Mouse (Mus musculus) left cerebral cortex, postnatal 36 days (tissue): Measurements from ENCODE around the gene Ttll5. TPM values are rescaled to one million over a fixed set of nuclear protein-coding genes. Genes with fewer than 3 reads are reported as not detected.

Experiments used
- DNase-seq, 2 experiments: peaks; one replicate each; pipeline ENCODE4 v3.0.0; 2021 to 2022; ENCODE audit warnings: low spot score in 2 of 2, mixed read lengths in 1 of 2
- intact Hi-C: fragments of 180-260 bp; cut with DNase I; formaldehyde crosslinking; loops from one replicate; pipeline ENCODE4 v1.15.1; 2025
- total RNA-seq, 2 experiments: library from RNA; stranded (reverse); gene quantifications; 2 replicates each; pipeline ENCODE4 v1.2.3; 2021

The Ttll5 gene
- total RNA-seq, 2 experiments from 2014 or later, result 39.5 to 49.1 TPM

DNA sequence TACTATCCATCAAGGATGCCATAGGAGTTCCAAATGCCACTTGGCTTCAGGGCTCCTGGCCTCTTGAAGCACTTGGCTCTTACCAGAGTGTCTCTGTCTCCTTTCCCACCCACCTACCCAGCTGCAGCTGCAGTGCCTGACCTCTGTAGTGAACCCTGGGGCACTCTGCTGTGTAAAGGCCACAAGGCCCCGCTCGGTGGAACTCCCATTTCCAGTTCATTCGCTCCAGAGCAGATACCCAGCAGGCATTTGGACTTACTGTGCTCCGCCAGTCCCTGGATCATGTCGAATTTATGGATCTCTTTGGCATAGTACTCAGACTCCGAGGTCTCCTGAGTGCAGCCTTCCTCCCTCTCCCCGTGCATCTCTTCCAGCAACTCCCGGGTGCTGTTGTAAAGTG is 252.9 kb downstream of the Ttll5 start:
- DNase-seq, result peak in 1 of 2 experiments; percentile 23
- intact Hi-C loops, result no loop called here

- DNase-seq, result no peak
- intact Hi-C loops, result loop anchor here (1.0 to 2.0 kb wide), 3 partner anchors 51 to 213 kb away; no protein-coding TSS in a partner anchor
These were observed 253.3 kb downstream of the Ttll5 start for GRCm38 (mm10) chr12:86077736-86078135.

GRCm38 (mm10) chr12:86078176-86078552 is 253.7 kb downstream of the Ttll5 start:
- intact Hi-C loops, result loop anchor here (1.0 to 2.0 kb wide), 3 partner anchors 52 to 213 kb away; no protein-coding TSS in a partner anchor
- DNase-seq, result no peak

DNA sequence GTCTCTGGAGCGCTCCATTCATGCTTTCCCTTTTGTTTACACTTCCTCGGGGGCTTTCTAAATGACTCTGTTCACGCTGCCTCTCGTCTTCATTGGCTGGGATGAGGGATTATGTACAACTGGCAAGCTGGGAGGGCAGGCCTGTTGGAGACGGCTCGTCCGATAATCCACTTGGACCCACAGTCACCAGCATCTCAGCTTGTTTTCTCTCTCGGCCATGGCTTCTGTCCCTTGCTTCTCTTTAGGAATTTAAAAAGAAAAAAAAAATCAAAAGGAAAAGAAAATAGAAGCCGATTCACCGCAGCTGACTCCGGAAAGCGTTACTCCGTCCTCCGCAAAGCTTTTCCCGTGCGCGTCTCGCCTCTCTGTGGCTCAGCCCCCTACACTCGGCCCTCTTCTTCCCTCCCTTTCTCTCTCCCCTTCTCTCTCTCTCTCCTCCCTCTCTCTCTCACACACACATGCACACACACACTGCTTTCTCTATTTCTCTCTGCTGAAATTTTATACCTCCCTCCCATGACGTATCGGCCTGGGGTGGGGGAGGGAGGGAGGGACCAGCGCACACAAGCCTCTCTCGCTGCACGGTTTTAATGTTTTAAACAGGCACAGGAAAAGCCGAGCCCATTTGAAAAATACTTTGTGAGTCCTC is 254.2 kb downstream of the Ttll5 start, which contains the start of gene Tgfb3:
Gene Tgfb3 (minus strand): TSS at position 489 of the 649 bp plus-strand sequence.
- DNase-seq, result peak; percentile 39 to 43
- intact Hi-C loops, result loop anchor here (1.0 to 2.0 kb wide), 3 partner anchors 52 to 214 kb away; no protein-coding TSS in a partner anchor

GRCm38 (mm10) chr12:86079202-86079667 is 254.8 kb downstream of the Ttll5 start:
- intact Hi-C loops, result loop anchor here (2.0 kb wide), 2 partner anchors 124 to 214 kb away; no protein-coding TSS in a partner anchor
- peak; percentile 91 for DNase-seq

DNA sequence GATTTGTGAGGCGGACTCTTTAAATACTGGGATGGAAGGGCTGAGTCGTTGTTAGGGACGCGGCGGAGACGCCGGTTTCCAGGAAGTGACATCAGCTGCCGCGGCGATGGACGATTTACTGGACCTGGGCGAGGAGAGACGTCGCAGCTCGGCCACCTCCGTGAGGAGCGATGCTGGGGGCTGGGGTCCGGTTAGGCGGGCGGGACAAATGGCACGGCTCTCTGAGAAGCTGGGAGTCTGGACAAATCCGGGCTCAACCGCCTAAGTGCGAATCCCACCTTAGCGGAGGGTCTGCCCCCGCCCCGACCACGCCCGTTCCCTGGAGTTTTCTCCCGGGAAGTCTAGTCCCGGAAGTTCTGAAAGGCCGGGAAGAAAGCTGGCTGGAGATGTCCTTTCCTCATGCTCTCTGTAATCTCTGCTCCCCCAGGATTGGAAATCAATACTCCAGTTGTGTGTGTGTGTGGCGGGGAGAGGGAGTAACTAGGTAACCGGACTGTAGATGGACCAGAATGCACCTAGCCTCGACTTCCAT is 258.1 kb downstream of the Ttll5 start, which contains the start of gene Ift43:
Gene Ift43 (plus strand): TSS at position 61 of the 532 bp plus-strand sequence.
- intact Hi-C loops, result no loop called here
- DNase-seq, result peak; percentile 85 to 86

DNA sequence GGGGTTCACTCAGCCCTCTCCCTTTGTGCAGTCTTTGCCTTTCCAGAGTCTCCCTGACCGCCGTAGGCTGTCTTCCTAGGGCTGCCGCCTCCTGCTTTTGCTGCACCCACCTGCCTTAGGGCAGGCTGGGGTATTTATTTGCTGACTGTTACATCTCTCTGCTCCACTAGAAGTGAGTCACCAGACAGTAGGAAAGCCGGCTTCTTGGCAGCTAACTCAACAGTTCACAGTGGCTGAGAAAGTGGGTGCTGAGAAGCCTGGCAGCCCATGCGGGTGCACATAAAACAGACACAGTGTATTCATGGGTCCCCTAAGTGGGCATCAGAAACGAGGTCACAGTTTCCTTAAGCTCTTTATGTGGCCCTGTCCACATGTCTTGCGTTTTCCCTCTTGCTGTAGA is 261.4 kb downstream of the Ttll5 start:
- intact Hi-C loops, result no loop called here

GRCm38 (mm10) chr12:86086550-86086949 is 262.1 kb downstream of the Ttll5 start:
- peak in 1 of 2 experiments; percentile 18 for DNase-seq
- intact Hi-C loops, result no loop called here

More for the DNA sequence above, 261.4 kb downstream of the Ttll5 start:
- DNase-seq, result peak in 1 of 2 experiments; percentile 55

DNA sequence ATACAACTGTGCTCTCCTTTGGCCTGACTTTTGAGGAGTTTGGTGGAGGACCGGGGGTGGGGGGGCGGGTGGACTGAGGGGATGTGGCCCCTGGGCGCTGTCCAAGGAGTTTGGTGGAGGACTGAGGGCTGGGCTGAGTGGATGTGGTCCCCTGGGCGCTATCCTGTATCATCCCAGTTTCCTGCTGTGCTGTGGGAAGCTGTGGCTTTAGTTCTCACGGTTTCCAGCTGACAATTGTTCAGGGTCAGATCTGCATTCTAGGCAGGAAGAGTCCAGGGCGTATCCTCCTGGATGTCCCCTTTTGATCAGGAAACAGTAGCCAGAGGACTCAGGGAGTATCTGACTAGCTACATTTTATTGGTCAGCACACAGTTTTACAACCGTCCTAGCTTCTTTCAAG is 263.6 kb downstream of the Ttll5 start:
- intact Hi-C loops, result no loop called here
- DNase-seq, result no peak

DNA sequence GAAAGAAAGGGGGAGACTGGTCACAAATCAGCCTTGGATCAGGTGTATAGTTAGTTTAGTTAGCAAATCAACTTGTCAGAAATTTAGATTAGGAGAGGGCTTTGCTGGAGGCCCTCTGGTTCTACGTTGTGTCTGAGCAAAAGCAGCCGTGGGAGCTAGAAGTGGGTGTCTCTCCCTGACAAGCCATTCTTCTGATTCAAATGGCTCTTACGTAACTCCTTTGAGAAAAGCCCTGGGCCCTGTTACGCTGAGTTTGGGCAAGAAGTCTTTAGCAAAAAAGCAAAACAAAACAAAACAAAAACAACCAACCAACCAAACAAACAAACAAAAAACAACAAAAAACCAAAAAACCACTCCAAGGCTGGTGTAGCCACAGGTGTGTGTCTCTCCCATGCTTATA is 266.3 kb downstream of the Ttll5 start:
- DNase-seq, result no peak
- intact Hi-C loops, result no loop called here

GRCm38 (mm10) chr12:86091601-86092132 is 267.2 kb downstream of the Ttll5 start:
- no peak for DNase-seq
- intact Hi-C loops, result no loop called here

DNA sequence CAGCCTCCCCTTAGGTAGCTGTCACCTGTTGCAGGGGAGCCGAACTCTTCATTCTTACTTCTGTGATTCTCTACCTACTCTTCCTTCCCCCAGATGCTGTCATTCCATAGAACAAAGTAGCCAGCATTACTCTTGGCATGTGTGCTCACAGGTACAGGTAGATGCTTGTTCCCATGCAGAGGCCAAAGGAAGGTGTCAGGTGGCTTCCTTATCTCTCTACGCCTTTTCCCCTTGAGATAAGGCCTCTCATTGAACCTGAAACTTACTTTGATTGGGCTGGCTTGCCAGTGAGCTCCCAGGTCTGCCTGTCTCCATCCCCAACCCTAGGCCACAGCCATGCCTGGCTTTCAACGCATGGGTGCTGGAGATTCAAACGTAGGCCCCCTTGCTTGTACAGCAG is 269.6 kb downstream of the Ttll5 start:
- intact Hi-C loops, result no loop called here
- DNase-seq, result no peak

DNA sequence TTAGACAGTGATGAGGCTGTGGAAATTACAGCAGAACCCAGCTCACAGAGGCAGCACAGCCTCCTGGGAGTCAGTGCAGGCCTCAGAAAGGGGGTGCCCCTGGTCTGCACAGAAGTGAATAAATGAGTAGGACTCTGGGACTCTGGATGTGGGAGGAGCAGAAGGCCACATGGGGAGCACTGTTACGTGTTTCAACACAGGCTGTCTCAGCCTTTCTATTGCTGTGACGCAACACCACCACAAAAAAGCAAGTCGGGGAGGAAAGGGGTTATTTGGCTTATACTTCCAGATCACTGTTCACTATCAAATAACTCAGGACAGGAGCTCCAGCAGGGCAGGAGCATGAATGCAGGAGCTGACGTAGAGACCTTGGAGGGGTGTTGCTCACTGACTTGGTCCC is 271.3 kb downstream of the Ttll5 start:
- intact Hi-C loops, result no loop called here
- DNase-seq, result no peak

DNA sequence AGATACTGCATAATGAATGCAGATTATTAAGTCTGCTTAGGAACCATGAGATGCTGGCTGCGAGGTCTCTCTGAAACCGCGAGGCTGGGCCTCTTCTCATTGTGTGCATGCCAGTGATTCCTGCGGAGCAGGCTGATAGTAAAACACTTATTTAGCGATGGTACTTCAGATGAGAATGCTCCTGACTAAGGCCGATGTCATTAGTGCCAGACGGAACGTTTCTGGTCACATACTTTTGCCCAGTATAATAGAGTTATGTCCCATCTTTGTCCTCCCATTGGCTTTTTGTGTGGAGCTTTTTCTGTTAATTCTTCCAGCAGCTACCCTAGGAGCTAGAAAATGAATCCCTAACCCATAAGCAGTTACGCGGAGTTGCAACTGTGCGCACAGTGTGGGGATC is 273.3 kb downstream of the Ttll5 start:
- intact Hi-C loops, result no loop called here
- no peak for DNase-seq

DNA sequence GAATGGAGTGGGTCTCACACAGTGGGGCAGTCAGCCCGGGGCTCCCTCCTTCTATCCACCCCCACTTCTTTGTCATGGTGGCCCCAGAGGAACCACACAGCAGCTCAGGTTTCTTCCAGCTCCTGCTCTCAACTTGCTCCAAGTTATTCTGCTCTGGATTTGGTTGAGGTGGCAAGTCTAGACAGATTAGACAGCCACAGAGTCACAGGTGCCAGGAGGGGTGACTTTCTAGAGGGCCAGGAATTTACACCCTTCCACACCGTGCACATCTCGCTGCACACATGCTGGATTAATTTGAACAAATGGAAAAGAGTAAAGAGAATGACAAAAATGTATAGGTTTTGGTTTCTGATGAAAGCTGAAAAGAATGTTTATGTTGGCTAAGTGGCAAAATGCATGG is 276.3 kb downstream of the Ttll5 start:
- DNase-seq, result no peak
- intact Hi-C loops, result no loop called here

- DNase-seq, result no peak
- intact Hi-C loops, result no loop called here
These were observed 278.2 kb downstream of the Ttll5 start for GRCm38 (mm10) chr12:86102686-86103085.

DNA sequence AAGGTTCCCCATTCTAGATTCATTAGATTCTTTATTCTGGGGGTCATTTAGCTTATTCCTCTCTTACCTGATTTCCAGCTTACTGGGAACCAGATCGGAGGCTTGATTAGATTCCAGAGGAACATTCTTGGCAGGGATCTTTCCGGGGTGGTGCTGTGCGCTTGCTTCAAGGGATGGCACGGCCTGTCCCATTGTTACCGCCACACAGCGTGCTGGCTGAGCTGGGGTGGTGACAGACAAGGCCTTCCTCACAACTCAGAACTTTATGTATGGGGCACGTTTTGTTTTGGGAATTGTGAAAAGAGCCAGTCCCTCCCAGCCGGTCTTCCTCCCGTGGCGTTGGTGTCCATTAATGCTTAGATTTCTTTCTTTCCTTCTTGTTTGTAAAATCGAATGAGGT is 278.9 kb downstream of the Ttll5 start:
- no peak for DNase-seq

GRCm38 (mm10) chr12:86103852-86104251 is 279.4 kb downstream of the Ttll5 start:
- DNase-seq, result no peak
- intact Hi-C loops, result no loop called here

More for the DNA sequence above, 278.9 kb downstream of the Ttll5 start:
- intact Hi-C loops, result no loop called here

- intact Hi-C loops, result no loop called here
- no peak for DNase-seq
These were observed 279.8 kb downstream of the Ttll5 start for GRCm38 (mm10) chr12:86104297-86104696.

GRCm38 (mm10) chr12:86105546-86105945 is 281.1 kb downstream of the Ttll5 start:
- intact Hi-C loops, result no loop called here
- DNase-seq, result no peak

GRCm38 (mm10) chr12:86106086-86106485 is 281.6 kb downstream of the Ttll5 start:
- DNase-seq, result no peak

More at GRCm38 (mm10) chr12:86106086-86106485, 281.6 kb downstream of the Ttll5 start:
- intact Hi-C loops, result no loop called here
